Comparison of ENCODE assay signal across 16 mouse cellular contexts in genomic region chr8:86801988-86802387, GRCm38 (mm10). TPM values are rescaled to one million over a fixed set of nuclear protein-coding genes. Genes with fewer than 3 reads are reported as not detected.
DNase-seq lines count a peak whose midpoint lies in the region; ATAC-seq and TF ChIP-seq lines count a peak whose summit lies in the region.
"Had no signal": no experiment of that assay in that cellular context is flagged by ENCODE, and none has a peak within 500 bp of the region (broad histone marks: within the 10 kb centered on the region; RNA-seq: fewer than 3 reads in every experiment).

No protein-coding gene starts in this region.

- H3K4me1 ChIP-seq in heart, embryonic 12.5 days (replicated peaks), result no peaks in the 10 kb centered on the region
- peaks cover 5% of the 10 kb centered on the region; the same call in 1 of the 2 replicates for H3K4me1 ChIP-seq in liver, embryonic 12.5 days
- H3K4me1 ChIP-seq in liver, embryonic 11.5 days (replicated peaks; ENCODE audit: control insufficient read depth, insufficient read depth, low read length), result no peaks in the 10 kb centered on the region
- H3K4me1 ChIP-seq in heart, postnatal 0 days (ENCODE audit: control insufficient read depth, insufficient read depth), result peaks cover 4% of the 10 kb centered on the region; the same call in 1 of the 2 replicates
- H3K4me1 ChIP-seq: forebrain, embryonic 13.5 days had no signal

- TF ChIP-seq CTCF in heart, postnatal 0 days (IDR thresholded peaks at IDR 0.05; ENCODE audit: low read depth), result no peak

- H3K9ac ChIP-seq in heart, embryonic 12.5 days, result no peak overlapping the region
- no peak overlapping the region for H3K9ac ChIP-seq in liver, embryonic 12.5 days
- no peak overlapping the region for H3K9ac ChIP-seq in liver, embryonic 11.5 days (ENCODE audit: low read depth, low read length)
- no peak overlapping the region for H3K9ac ChIP-seq in heart, postnatal 0 days (replicated peaks; ENCODE audit: low read depth, low read length)
- H3K9ac ChIP-seq: forebrain, embryonic 13.5 days; liver, embryonic 13.5 days; neural tube, embryonic 13.5 days had no signal

- ATAC-seq in heart, embryonic 12.5 days (ENCODE audit: insufficient number of reproducible peaks, low FRiP score), result peak; percentile 61
- no peak for ATAC-seq in liver, embryonic 12.5 days
- no peak for ATAC-seq in liver, embryonic 11.5 days (replicated peaks; ENCODE audit: low FRiP score)
- ATAC-seq in heart, postnatal 0 days (ENCODE audit: insufficient read depth, low read depth), result no peak
- ATAC-seq: CD4-positive, CD25-positive, alpha-beta regulatory T cell, adult 4 months; forebrain, embryonic 13.5 days had no signal

- H3K4me2 ChIP-seq in heart, embryonic 12.5 days, result no peak overlapping the region
- no peak overlapping the region for H3K4me2 ChIP-seq in liver, embryonic 12.5 days
- H3K4me2 ChIP-seq in liver, embryonic 11.5 days, result no peak overlapping the region
- no peak overlapping the region for H3K4me2 ChIP-seq in heart, postnatal 0 days (ENCODE audit: low read depth, low read length)
- H3K4me2 ChIP-seq: forebrain, embryonic 13.5 days; liver, embryonic 13.5 days; neural tube, embryonic 13.5 days had no signal

- H3K4me3 ChIP-seq in heart, embryonic 12.5 days, result no peak overlapping the region
- H3K4me3 ChIP-seq in liver, embryonic 12.5 days, result no peak overlapping the region
- no peak overlapping the region for H3K4me3 ChIP-seq in liver, embryonic 11.5 days (ENCODE audit: low read depth, low read length)
- H3K4me3 ChIP-seq in heart, postnatal 0 days (ENCODE audit: low read depth, low read length), result no peak overlapping the region
- H3K4me3 ChIP-seq: forebrain, embryonic 13.5 days; liver, embryonic 13.5 days; neural tube, embryonic 13.5 days had no signal

- no peaks in the 10 kb centered on the region for H3K27me3 ChIP-seq in heart, embryonic 12.5 days (replicated peaks)
- H3K27me3 ChIP-seq in liver, embryonic 12.5 days (replicated peaks), result no peaks in the 10 kb centered on the region
- H3K27me3 ChIP-seq in liver, embryonic 11.5 days (replicated peaks; ENCODE audit: control insufficient read depth, insufficient read depth, low read length), result no peaks in the 10 kb centered on the region
- no peaks in the 10 kb centered on the region for H3K27me3 ChIP-seq in heart, postnatal 0 days (ENCODE audit: control insufficient read depth, insufficient read depth, low read length)
- H3K27me3 ChIP-seq: forebrain, embryonic 13.5 days; liver, embryonic 13.5 days; neural tube, embryonic 13.5 days had no signal

- no peaks in the 10 kb centered on the region for H3K36me3 ChIP-seq in heart, embryonic 12.5 days
- H3K36me3 ChIP-seq in liver, embryonic 12.5 days, result no peaks in the 10 kb centered on the region
- H3K36me3 ChIP-seq in liver, embryonic 11.5 days (ENCODE audit: control insufficient read depth, insufficient read depth, low read length), result no peaks in the 10 kb centered on the region
- H3K36me3 ChIP-seq in heart, postnatal 0 days (replicated peaks; ENCODE audit: control insufficient read depth, insufficient read depth, low read length), result no peaks in the 10 kb centered on the region
- H3K36me3 ChIP-seq: liver, embryonic 13.5 days; neural tube, embryonic 13.5 days had no signal

- H3K27ac ChIP-seq in heart, embryonic 12.5 days (ENCODE audit: poor library complexity, severe bottlenecking), result peak overlapping the region; percentile 49; the same call in 1 of the 2 replicates
- H3K27ac ChIP-seq in liver, embryonic 12.5 days, result peak overlapping the region; percentile 11; the same call in 1 of the 2 replicates
- H3K27ac ChIP-seq in liver, embryonic 11.5 days (ENCODE audit: low read depth, low read length), result no peak overlapping the region
- H3K27ac ChIP-seq in heart, postnatal 0 days (ENCODE audit: low read depth), result peak overlapping the region; percentile 39
- H3K27ac ChIP-seq: forebrain, embryonic 13.5 days; liver, embryonic 13.5 days; neural tube, embryonic 13.5 days had no signal

- H3K9me3 ChIP-seq in heart, embryonic 12.5 days (replicated peaks), result no peaks in the 10 kb centered on the region
- H3K9me3 ChIP-seq in liver, embryonic 12.5 days (replicated peaks), result no peaks in the 10 kb centered on the region
- no peaks in the 10 kb centered on the region for H3K9me3 ChIP-seq in liver, embryonic 11.5 days (ENCODE audit: control insufficient read depth, low read length)
- H3K9me3 ChIP-seq in heart, postnatal 0 days (replicated peaks; ENCODE audit: control insufficient read depth, low read length), result no peaks in the 10 kb centered on the region
- H3K9me3 ChIP-seq: forebrain, embryonic 13.5 days; liver, embryonic 13.5 days; neural tube, embryonic 13.5 days had no signal

- DNase-seq in heart, adult 9 months (ENCODE audit: low spot score in 2 of 2), result no peak
- no peak for DNase-seq in liver, embryonic 11.5 days (ENCODE audit: low spot score)
- peak; percentile 22 for DNase-seq in 416B (ENCODE audit: low read depth)
- no peak for DNase-seq in heart, postnatal 0 days (ENCODE audit: low spot score)
- DNase-seq in c-Kit-positive CD71-positive TER-119-positive erythroid progenitor cells, embryonic 14.5 days (ENCODE audit: low spot score), result no peak
- DNase-seq: adrenal gland, postnatal 36 days; cerebellum, postnatal 14 days; liver, embryonic 13.5 days; right cerebral cortex, postnatal 4 days; thymus, adult 18-20 months had no signal

- no peak for TF ChIP-seq EP300 in heart, postnatal 0 days (IDR thresholded peaks at IDR 0.05; ENCODE audit: low read depth)

- WGBS in heart, embryonic 12.5 days, result 22% methylated on average over 6 of the region's 6 CpGs
- WGBS in liver, embryonic 12.5 days (ENCODE audit: insufficient replicate concordance), result 23% methylated on average over 6 of the region's 6 CpGs
- WGBS in liver, embryonic 11.5 days, result 23% methylated on average over 6 of the region's 6 CpGs
- WGBS in heart, postnatal 0 days, result 19% methylated on average over 6 of the region's 6 CpGs

RNA-seq across cellular contexts. Expression of gene Siah1a, which starts 56.3 kb away (rescaled TPM):
- polyA plus RNA-seq in heart, embryonic 12.5 days (2016; fragmentation: Nextera tagmentation; extraction: Ambion mirVana), result 38.3 and 40.0 TPM in 2 replicates
- 20.3 and 21.3 TPM in 2 replicates for polyA plus RNA-seq in liver, embryonic 12.5 days (2016; fragmentation: Nextera tagmentation; extraction: Ambion mirVana)
- polyA plus RNA-seq in liver, embryonic 11.5 days (2014; fragmentation: Nextera tagmentation; extraction: Ambion mirVana), result 26.7 and 28.0 TPM in 2 replicates
- total RNA-seq in heart, postnatal 0 days (2014; rRNA removed; ENCODE audit: low replicate concordance), result 40.4 and 61.8 TPM in 2 replicates
- polyA plus RNA-seq in heart, postnatal 0 days (2015; fragmentation: Nextera tagmentation; extraction: Ambion mirVana), result 29.7 and 31.0 TPM in 2 replicates

RNA-seq across cellular contexts. Expression of gene Gm10638, which starts 56.5 kb away (rescaled TPM):
- 4.9 and 5.0 TPM in 2 replicates for polyA plus RNA-seq in heart, embryonic 12.5 days (2016; fragmentation: Nextera tagmentation; extraction: Ambion mirVana)
- 1.8 and 2.8 TPM in 2 replicates for polyA plus RNA-seq in liver, embryonic 12.5 days (2016; fragmentation: Nextera tagmentation; extraction: Ambion mirVana)
- polyA plus RNA-seq in liver, embryonic 11.5 days (2014; fragmentation: Nextera tagmentation; extraction: Ambion mirVana), result 1.1 and 1.4 TPM in 2 replicates
- 4.1 TPM in 1 of 2 replicates, not detected in the other for total RNA-seq in heart, postnatal 0 days (2014; rRNA removed; ENCODE audit: low replicate concordance)
- polyA plus RNA-seq in heart, postnatal 0 days (2015; fragmentation: Nextera tagmentation; extraction: Ambion mirVana), result 4.6 and 5.9 TPM in 2 replicates
- total RNA-seq: monocyte, adult 5-6 weeks had no signal
- polyA plus RNA-seq: CD4-positive, CD25-positive, alpha-beta regulatory T cell, adult 4 months had no signal
